Mouse (Mus musculus): Measurements from ENCODE around the gene Trim7.

- TF ChIP-seq CTCF (IDR thresholded peaks at IDR 0.05; ENCODE audit: borderline replicate concordance, control insufficient read depth, extremely low read depth, insufficient read depth, low read length, poor library complexity) (no peak), POLR2A (IDR thresholded peaks at IDR 0.05; ENCODE audit: control insufficient read depth, extremely low read depth, insufficient read depth, low read length, poor library complexity) (no peak)
Observed at GRCm38 (mm10) chr11:48822768-48823512, 3.0 kb upstream of the Trim7 start.

All from thymus, adult 2 months (tissue).